Mouse (Mus musculus) adrenal gland, postnatal 14 days (tissue): ENCODE data around the gene Bad. TPM values are rescaled to one million over a fixed set of nuclear protein-coding genes. Genes with fewer than 3 reads are reported as not detected.
"Not testable (repeated sequence)": the region's sequence is repeated elsewhere in the genome, so short reads cannot be mapped to it uniquely, and the experiment has no call there.

ENCODE experiments used
- DNase-seq: peaks from one replicate; pipeline ENCODE4 v3.0.0; 2021; ENCODE audit warnings: mixed read lengths
- long read RNA-seq, 2 experiments: library from polyadenylated mRNA; stranded (forward); transcript quantifications; one replicate each; pipeline ENCODE4 v2.0.0; 2021
- total RNA-seq: library from RNA; stranded (reverse); gene quantifications from 2 replicates; pipeline ENCODE4 v1.2.3, GENCODE M21; 2021

Gene Bad
- total RNA-seq, result 43.0 and 45.0 TPM in 2 replicates
- long read RNA-seq, experiment 1, transcript Bad-202 (4 exons, 990 nt), result major isoform, 40 of 60 reads
- long read RNA-seq, experiment 1, partial matches to known transcripts, result 8 of 60 reads
- long read RNA-seq, experiment 1, other reads (novel, unspliced or antisense), result 7 of 60 reads
- long read RNA-seq, experiment 2, transcript Bad-206 (3 exons, 1,169 nt), result minor isoform, 5 of 45 reads
- long read RNA-seq, experiment 2, transcript Bad-202 (4 exons, 990 nt), result major isoform, 23 of 45 reads
- long read RNA-seq, experiment 2, partial matches to known transcripts, result 11 of 45 reads
- long read RNA-seq, experiment 2, other reads (novel, unspliced or antisense), result 3 of 45 reads

- peak; percentile 97 for DNase-seq
Observed at GRCm38 (mm10) chr19:6941372-6942248, at the start of gene Bad. Gene Bad (plus strand): TSS chr19:6941861.

- DNase-seq, result no peak
Observed at GRCm38 (mm10) chr19:6892512-6892911, 49.1 kb upstream of the Bad start.

- DNase-seq, result no peak
Observed at GRCm38 (mm10) chr19:6893731-6894451, 47.8 kb upstream of the Bad start.

DNA sequence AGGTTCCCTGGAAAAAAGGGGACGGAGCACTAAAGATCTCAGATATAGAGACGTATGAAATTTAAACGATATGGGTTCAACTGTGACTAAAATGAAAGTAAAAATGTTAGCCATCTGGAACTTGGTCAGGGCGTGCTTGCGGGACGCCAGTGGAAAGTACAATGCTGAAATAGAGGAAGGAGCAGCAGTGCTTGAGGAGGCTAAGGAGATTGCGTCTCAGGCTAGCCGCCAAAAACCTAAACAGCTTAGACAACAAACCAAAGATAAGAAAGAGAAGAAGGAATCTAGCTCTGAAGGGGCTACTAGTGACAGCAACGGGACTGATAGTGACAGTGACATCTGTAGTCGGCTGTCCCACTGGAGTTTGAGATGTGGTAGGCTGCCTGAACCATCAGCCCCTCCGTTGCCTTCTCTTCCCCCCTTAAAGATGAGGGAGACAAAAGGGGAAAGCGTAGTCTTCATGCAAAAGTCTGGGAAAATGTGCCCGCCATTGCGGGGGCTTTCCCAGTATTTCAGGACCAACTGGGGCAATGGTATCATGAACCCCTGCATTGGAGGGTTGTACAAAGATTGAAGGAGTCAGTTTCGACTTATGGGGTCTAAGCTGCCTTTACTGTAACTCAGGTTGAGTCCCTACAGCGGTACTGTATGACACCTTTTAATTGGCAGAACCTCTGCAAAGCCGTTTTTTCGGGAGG, 45.9 kb upstream of the Bad start:
- DNase-seq, result not testable (repeated sequence)

- DNase-seq, result no peak
Observed at GRCm38 (mm10) chr19:6899641-6900040, 42.0 kb upstream of the Bad start.

GRCm38 (mm10) chr19:6903031-6903430, 38.6 kb upstream of the Bad start:
- no peak for DNase-seq

DNA sequence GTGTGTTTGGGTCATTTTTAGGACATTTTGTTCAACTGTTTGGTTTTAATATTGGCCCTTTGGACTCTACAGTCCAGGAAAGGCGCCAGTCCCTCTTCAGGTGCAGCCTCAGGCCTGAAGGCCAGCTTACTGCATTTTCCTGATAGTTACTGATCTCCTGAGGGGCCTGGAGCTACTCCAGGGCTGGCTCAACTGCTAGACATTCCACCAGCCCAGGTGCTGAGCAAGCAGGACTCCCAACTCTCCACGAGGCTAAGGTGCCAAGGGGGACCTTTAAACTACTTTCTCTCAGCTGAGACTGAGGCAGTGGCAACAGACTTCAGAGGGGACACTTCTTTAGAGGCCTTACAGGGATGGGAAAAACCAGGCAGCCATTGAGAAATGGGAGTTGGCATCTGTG, 36.8 kb upstream of the Bad start:
- DNase-seq, result no peak

GRCm38 (mm10) chr19:6905498-6906159, 36.0 kb upstream of the Bad start:
- no peak for DNase-seq

DNA sequence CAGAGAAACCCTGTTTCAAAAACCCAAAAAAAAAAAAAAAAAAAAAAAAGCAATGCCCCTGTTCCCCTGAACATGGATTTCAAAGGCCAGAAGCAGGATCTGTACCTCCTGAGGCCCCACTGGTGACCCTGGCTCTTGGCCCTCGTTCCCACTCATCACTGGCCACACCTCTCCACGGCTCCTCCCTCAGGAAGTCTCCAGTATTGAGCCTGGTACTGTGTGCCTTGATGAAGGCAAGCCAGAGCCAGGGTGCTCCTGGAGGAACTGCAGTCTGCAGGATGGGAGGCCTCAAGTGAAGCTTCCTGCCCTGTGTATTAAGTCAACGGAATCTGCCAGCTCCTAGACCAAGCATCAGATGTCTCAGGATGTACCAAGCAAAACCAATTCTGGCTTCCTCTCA, 35.5 kb upstream of the Bad start:
- DNase-seq, result no peak

DNA sequence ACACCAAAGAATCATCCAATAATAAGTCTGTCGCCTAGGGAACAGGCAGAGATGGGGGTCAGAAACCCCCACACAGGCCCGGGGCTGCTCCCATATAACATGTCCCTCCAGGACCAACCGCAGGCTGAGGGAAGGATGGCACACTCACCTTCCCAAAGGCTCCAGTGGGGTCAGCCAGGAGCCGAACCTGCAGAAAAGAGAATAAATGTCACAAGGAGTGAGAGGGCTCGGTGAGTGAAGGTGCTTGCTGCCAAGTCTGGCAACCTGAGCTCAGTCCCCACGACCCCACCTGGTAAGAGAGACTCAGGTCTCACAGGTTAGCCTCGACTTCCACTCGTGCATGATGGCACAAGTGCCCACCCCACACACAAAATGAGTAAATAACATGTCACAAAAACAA, 34.6 kb upstream of the Bad start:
- DNase-seq, result no peak

GRCm38 (mm10) chr19:6907811-6908540, 33.7 kb upstream of the Bad start:
- no peak for DNase-seq

DNA sequence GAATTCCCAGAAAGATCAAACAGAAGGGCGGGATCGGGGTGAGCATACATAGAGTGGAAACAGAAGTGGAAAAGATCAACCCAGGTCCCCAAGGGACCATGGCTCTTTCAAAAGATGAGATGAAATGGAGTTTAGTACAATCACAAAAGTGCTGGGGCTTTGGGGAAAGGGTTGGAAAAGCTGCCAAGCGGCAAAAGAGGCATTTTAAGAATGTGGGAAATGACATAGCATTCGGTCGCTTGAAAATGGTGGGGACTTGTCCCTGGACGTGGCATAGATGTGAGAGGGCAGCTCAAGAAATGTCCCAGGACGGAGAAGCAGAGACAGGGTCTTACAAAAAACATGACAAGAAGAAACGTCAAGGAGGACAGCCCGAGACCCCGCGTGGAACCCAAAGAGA, 32.6 kb upstream of the Bad start:
- DNase-seq, result no peak

DNA sequence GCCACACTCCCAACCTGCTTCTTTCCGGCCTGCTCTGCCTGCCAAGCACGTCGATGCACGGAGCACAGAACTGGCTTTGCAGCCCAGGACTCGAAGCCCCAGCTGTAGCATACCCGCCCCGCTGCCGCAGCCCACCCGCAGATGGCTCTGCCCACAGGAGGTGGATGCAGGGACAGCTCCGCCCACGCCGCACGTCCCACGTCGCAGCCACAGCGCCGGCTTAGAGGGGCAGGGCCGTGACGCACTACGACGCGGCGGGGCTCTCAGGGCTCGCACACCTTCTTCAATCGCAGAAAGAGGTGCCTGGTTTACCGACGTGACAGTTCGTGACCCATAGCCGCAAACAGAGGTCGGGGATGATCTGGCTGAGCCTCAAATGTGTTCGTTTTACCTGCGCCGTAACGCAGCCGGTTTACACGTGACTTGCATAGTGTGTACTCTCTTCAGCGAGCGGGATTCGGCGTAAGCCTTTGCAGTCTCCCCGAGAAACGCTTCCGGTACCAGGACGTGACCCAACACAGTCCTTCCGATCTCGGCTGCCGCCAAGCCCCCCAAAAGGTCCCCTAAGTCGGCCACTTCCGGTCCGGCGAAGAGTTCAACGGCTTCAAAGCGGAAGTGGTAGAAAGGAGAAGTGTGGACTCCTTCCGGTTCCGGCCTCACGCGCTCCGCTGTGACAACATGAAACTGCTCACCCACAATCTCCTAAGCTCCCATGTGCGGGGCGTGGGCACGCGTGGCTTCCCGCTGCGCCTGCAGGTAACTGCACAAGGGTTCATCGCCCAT, 32.0 kb upstream of the Bad start, which contains the start of the genes Trmt112 and Prdx5:
TSS of gene Trmt112 (plus strand) at position 192 of the 783 bp plus-strand sequence.
TSS of gene Prdx5 (minus strand) at position 600 of the 783 bp plus-strand sequence.
- peak; percentile 94 for DNase-seq

- DNase-seq, result peak; percentile 77
Observed at GRCm38 (mm10) chr19:6910306-6910705, 31.4 kb upstream of the Bad start.

- peak; percentile 29 for DNase-seq
Observed at GRCm38 (mm10) chr19:6911101-6912074, 30.3 kb upstream of the Bad start.

GRCm38 (mm10) chr19:6912205-6912970, 29.3 kb upstream of the Bad start:
- DNase-seq, result peak; percentile 10

GRCm38 (mm10) chr19:6913036-6913435, 28.6 kb upstream of the Bad start:
- peak; percentile 2 for DNase-seq

- DNase-seq, result peak; percentile 61
Observed at GRCm38 (mm10) chr19:6913991-6914390, 27.7 kb upstream of the Bad start.
